Mouse (Mus musculus): ENCODE results near the gene Sirt2.

GRCm38 (mm10) chr7:28812436-28812835 is 45.9 kb downstream of the Sirt2 start:
- TF ChIP-seq CTCF (IDR thresholded peaks at IDR 0.05; ENCODE audit: borderline replicate concordance, insufficient read depth, low read depth, low read length) (no peak), POLR2A (IDR thresholded peaks at IDR 0.05; ENCODE audit: borderline replicate concordance, insufficient read depth, low read length) (no peak)

Measured in cerebellum, adult 2 months (tissue).